Mouse (Mus musculus): Measurements from ENCODE around the gene Stxbp1. TPM values are rescaled to one million over a fixed set of nuclear protein-coding genes. Genes with fewer than 3 reads are reported as not detected.

Gene Stxbp1
- polyA plus RNA-seq, 1 experiment from 2014 or later = 80.3 TPM

DNA sequence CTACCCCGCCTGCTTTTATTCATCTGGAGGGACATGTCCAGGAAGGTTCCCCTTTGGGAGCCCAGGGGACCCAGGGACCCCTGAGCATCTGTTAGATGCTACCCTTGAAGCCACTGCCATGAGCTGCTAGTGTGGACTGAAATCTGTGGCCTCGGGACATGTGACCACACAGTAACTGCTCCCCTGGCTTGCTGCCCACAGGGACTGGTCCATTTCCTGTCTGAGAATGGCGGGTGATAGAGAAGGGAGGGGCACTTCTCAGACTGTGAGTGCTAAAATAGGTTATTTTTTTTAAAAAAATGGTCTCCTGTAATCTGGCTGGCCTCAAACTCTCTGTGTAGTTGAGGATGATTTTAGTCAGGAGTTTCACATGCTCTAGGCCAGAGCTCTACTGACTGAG lies 34.7 kb upstream of the Stxbp1 start:
- no peak overlapping the region for H3K27ac ChIP-seq (replicated peaks)
- no peaks in the 10 kb centered on the region for H3K9me3 ChIP-seq
- H3K4me2 ChIP-seq (replicated peaks) = no peak overlapping the region
- H3K9ac ChIP-seq (replicated peaks) = no peak overlapping the region
- H3K4me3 ChIP-seq = no peak overlapping the region
- WGBS = 47% methylated on average over 3 of the region's 3 CpGs
- no peaks in the 10 kb centered on the region for H3K36me3 ChIP-seq
- ATAC-seq (ENCODE audit: low FRiP score, low read depth) = no peak
- H3K27me3 ChIP-seq = no peaks in the 10 kb centered on the region
- peaks cover 49% of the 10 kb centered on the region for H3K4me1 ChIP-seq

DNA sequence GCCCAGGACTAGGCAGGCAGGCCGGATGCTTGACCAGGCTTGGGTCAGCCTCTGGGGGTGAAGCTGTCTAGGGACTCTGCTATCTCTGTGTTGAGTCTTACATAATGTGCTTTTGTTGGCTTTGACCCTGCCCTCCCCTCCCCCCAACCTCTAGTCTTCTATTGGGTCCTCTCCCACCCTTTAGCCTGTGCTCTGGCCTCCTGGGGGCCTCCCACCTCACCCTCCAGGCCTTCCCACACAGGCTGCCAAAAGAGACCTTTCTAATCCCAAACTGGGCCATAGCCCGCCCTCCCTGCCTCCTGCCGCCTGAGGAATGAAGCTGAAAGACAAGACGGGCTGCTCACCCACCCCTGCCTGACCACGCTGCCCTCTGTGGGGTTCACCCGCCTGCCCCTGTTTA lies 34.0 kb upstream of the Stxbp1 start:
- 18% methylated on average over 6 of the region's 6 CpGs for WGBS
- Histone ChIP-seq H3K4me3 (no peak overlapping the region), H3K9me3 (no peaks in the 10 kb centered on the region), H3K36me3 (no peaks in the 10 kb centered on the region), H3K9ac (replicated peaks) (peak overlapping the region; percentile 8; the same call in 1 of the 2 replicates), H3K4me1 (peaks cover 53% of the 10 kb centered on the region), H3K27ac (replicated peaks) (peak overlapping the region; percentile 44; the same call in 1 of the 2 replicates), H3K27me3 (no peaks in the 10 kb centered on the region), H3K4me2 (replicated peaks) (peak overlapping the region; percentile 16; the same call in 1 of the 2 replicates)
- ATAC-seq (ENCODE audit: low FRiP score, low read depth) = no peak

DNA sequence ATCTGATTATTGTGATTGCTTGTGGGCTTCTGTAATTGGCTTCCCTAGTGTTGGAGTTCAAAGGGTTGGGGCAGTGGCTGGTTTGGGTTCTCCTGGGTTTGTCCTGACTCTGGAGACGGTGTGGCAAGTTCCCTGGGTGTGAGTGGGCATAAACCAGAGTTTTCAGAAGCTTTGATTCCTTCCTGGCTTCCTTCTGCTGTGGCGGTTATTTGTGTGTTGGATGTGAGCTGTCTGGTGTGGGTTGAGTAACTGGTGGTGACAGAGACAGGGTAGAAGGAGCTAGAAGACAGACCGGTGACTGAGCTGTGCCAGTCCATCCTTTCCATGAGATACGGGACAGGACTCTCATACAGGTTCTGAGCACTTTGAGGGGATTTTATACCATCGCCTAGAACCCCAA lies 32.5 kb upstream of the Stxbp1 start:
- H3K4me3 ChIP-seq = no peak overlapping the region
- 88% methylated on average over 5 of the region's 5 CpGs for WGBS
- no peak overlapping the region for H3K27ac ChIP-seq (replicated peaks)
- peaks cover 58% of the 10 kb centered on the region for H3K4me1 ChIP-seq
- H3K9ac ChIP-seq (replicated peaks) = no peak overlapping the region
- H3K36me3 ChIP-seq = no peaks in the 10 kb centered on the region
- no peak overlapping the region for H3K4me2 ChIP-seq (replicated peaks)
- no peaks in the 10 kb centered on the region for H3K9me3 ChIP-seq
- H3K27me3 ChIP-seq = no peaks in the 10 kb centered on the region
- no peak for ATAC-seq (ENCODE audit: low FRiP score, low read depth)

DNA sequence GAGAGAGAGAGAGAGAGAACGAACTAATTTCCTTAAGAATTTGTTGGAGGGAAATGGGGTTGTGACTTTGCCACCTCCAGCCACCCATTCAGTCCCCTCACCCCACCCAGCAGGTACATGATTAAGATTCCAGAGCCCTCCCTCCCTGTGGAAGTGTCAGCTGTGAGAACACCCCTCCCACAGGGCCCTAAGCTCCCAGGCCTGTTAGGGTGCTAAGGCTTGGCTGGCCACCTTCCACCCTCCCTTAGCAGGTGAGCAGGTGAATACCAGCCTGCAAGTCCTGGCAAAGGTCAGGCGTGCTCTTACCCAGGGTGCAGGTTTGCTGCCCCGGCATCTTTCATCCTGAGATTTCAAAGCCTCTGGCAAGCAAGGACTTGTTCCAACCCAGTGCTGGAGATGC lies 31.4 kb upstream of the Stxbp1 start:
- peaks cover 64% of the 10 kb centered on the region for H3K4me1 ChIP-seq
- no peak overlapping the region for H3K9ac ChIP-seq (replicated peaks)
- WGBS = 46% methylated on average over 3 of the region's 3 CpGs
- no peaks in the 10 kb centered on the region for H3K9me3 ChIP-seq
- peak overlapping the region; percentile 90 for H3K4me2 ChIP-seq (replicated peaks)
- no peak overlapping the region for H3K4me3 ChIP-seq
- no peaks in the 10 kb centered on the region for H3K36me3 ChIP-seq
- H3K27me3 ChIP-seq = no peaks in the 10 kb centered on the region
- no peak for ATAC-seq (ENCODE audit: low FRiP score, low read depth)
- no peak overlapping the region for H3K27ac ChIP-seq (replicated peaks)

DNA sequence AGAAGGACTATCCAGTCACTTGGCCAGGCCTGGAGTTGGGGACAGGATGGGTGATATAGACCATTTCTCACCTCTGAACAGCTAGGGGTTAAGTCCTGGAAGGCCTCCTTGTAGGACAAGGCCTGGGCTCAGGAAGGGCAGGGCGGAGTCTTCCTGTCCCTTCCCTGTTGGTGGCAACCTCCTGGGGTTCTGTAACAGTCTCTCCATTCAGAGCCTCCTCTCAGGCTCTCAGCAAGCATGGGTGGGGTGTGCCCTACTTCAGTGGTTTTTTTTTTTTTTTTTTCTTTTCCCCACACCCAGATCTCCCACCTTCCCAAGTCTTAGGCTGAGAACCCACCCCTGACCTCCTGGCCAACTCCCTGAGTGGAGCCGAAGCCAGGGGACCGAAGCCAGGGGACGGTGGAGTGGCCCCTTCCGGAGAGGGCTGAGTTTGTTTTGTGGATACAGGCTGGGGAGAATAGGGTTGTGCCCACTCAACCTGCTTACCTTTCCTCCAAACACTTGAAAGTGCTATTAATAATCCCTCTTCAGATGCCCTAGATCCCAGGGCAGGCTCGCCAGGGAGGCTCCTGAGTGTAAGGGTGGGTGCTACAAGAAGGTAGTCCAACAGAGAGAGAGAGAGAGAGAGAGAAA lies 30.8 kb upstream of the Stxbp1 start:
- H3K4me1 ChIP-seq = peaks cover 64% of the 10 kb centered on the region
- no peaks in the 10 kb centered on the region for H3K36me3 ChIP-seq
- 55% methylated on average over 6 of the region's 6 CpGs for WGBS
- H3K9me3 ChIP-seq = no peaks in the 10 kb centered on the region
- no peak overlapping the region for H3K27ac ChIP-seq (replicated peaks)
- H3K27me3 ChIP-seq = no peaks in the 10 kb centered on the region
- peak overlapping the region; percentile 77 for H3K4me3 ChIP-seq
- ATAC-seq (ENCODE audit: low FRiP score, low read depth) = no peak
- H3K9ac ChIP-seq (replicated peaks) = no peak overlapping the region; the same call in 1 of the 2 replicates
- H3K4me2 ChIP-seq (replicated peaks) = peak overlapping the region; percentile 90

DNA sequence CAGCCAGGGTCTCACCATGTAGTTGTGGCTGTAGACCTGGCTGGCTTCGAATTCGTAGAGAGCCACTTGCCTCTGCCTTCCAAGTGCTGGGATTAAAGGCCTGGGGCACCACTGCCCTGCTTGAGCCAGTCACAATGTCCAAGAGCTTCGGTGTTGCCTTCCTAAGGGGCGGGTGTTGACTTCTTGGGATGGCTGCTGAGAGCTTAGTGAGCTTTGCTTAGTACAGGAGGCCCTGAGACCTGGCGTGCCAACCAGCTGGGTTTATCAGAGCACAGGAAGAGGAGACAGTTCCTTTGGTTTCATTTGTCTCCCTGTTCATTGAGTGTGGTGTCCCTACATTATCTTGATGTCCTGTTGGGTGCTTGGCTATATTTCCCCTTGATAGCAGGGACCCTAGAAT lies 30.3 kb upstream of the Stxbp1 start:
- peaks cover 61% of the 10 kb centered on the region for H3K4me1 ChIP-seq
- no peaks in the 10 kb centered on the region for H3K36me3 ChIP-seq
- WGBS = 27% methylated on average over 5 of the region's 5 CpGs
- H3K27me3 ChIP-seq = no peaks in the 10 kb centered on the region
- peak overlapping the region; percentile 90 for H3K4me2 ChIP-seq (replicated peaks)
- no peak overlapping the region for H3K27ac ChIP-seq (replicated peaks)
- no peaks in the 10 kb centered on the region for H3K9me3 ChIP-seq
- peak overlapping the region; percentile 77 for H3K4me3 ChIP-seq
- no peak for ATAC-seq (ENCODE audit: low FRiP score, low read depth)
- peak overlapping the region; percentile 92 for H3K9ac ChIP-seq (replicated peaks)

DNA sequence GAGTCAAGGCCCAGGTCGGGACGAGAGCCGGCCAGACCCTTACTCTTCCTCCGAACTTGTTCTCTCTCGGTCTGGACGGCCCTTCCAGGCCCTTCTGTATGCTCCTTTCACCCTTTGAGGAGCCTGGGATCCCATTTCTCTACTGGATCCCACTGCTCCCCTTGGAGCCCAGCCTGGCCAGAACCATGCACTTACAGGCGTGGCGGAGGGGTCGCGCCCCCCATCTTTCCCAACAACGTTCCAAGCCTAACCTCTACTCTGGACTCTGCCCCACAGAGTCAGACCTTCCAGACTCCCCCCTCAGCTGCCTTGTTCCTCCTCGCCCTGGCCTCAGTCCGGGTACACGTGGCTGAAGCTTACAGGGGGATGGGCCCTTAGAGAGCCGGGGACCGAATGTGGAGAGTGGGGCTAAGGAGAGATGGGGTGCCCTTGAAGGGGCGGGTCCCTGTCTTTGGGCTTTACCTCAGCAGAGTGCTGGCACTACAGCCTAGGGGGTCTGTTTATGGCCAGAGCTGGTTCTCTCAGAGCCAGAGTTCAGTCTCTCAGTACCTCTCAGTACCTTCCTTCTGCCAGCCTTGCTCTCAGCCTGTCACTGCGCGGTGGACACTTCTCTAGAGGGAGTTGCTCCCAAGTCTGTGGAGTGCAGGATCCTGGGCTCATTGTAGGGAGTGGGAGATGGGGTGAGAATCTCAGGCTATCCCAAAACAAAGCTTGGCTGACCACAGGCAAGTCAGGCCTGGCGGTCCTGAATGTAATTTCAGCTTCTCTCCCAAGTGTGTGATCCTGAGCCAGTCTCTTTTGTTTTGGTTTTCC lies 29.7 kb upstream of the Stxbp1 start:
- Histone ChIP-seq H3K4me2 (replicated peaks) (peak overlapping the region; percentile 90), H3K9ac (replicated peaks) (peak overlapping the region; percentile 92), H3K4me1 (peaks cover 61% of the 10 kb centered on the region), H3K4me3 (peak overlapping the region; percentile 77), H3K27ac (replicated peaks) (peak overlapping the region; percentile 90; the same call in 1 of the 2 replicates), H3K9me3 (no peaks in the 10 kb centered on the region), H3K27me3 (no peaks in the 10 kb centered on the region), H3K36me3 (no peaks in the 10 kb centered on the region)
- ATAC-seq (ENCODE audit: low FRiP score, low read depth) = peak; percentile 32
- WGBS = 2% methylated on average over 20 of the region's 20 CpGs

DNA sequence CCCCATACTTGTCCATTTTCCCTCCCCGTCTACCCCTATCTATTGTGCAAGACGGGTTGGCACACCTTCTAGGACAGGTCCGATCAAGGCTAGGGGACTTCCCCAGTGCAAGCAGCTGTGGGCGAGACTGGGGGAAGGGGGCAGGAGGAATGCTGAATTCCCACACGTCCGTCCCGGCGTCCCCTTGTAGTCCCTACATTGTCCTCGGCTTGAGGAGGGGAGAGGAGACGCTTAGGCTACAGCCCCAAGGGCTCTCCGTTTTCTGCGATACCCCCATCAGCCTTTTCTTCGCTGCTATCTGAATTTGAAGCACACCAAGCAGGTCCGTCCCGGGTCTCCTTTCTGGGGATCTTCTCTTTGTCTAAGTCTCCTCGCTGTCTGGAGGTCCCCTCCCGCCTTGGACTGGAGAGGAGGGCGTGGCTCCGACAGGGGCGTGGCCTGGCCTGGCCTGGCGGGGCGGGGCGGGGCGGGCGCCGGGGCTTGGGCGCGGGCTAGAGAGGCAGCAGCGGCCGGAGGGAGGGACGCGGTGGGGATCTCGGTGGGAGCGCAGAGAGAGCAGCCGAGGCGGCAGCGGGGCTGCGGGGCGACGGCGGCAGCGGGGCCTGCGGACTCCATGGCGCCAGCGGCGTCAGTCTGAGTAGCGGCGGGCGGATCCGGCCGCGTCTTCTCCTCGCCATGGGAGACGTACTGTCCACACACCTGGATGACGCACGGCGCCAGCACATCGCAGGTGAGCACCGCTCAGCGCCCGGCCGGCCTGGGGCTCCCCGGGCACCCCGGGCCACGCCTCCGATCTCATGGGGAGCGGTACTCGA lies 28.8 kb upstream of the Stxbp1 start, which contains the start of gene Fam129b:
Gene Fam129b, plus strand, starts transcription at position 440 of the 815 bp plus-strand sequence.
- under 1% methylated on average over 66 of the region's 68 CpGs for WGBS
- peak within 1 kb of the TSS; percentile 90 for H3K27ac ChIP-seq (replicated peaks)
- no peaks in the 10 kb centered on the region for H3K27me3 ChIP-seq
- peaks cover 53% of the 10 kb centered on the region for H3K4me1 ChIP-seq
- H3K9ac ChIP-seq (replicated peaks) = peak within 1 kb of the TSS; percentile 92
- peak within 1 kb of the TSS; percentile 77 for H3K4me3 ChIP-seq
- H3K4me2 ChIP-seq (replicated peaks) = peak within 1 kb of the TSS; percentile 90
- no peaks in the 10 kb centered on the region for H3K36me3 ChIP-seq
- no peaks in the 10 kb centered on the region for H3K9me3 ChIP-seq
- peak; percentile 90 for ATAC-seq (ENCODE audit: low FRiP score, low read depth)

DNA sequence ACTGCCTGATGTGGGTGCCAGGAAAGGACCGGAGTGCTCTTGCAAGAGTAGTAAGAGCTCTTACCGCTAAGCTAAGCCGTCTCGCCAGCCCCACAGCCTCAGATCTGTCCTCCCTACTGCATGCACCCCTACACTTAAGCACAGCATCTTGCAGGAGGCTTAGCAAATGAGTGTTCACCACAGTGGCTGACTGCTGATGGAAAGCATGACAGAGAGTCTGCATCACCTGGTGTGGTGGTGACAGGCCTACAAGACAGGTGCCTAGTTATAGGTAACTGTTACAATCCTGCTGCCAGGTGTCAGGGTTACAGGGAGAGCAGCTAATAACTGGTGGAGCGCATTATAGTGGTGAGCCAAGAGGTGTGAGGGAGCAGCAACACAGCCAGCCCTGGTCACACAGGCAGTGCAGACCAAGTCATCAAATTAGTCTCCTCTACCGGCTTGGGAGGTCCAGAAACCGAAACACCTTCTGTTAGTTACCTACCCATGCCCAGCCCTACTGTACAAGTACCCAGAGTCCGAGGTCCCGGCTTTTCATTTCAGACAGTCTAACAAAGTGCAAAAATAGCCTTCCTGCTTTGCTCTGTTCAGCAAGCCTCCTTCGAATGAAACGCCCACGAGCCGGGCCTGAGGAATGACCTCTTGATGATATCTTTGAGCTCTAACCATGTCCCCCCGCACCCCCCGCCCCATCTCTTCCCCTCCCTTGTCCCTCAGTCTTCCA lies 28.1 kb upstream of the Stxbp1 start:
- Histone ChIP-seq H3K36me3 (no peaks in the 10 kb centered on the region), H3K4me2 (replicated peaks) (peak overlapping the region; percentile 90), H3K9ac (replicated peaks) (peak overlapping the region; percentile 92), H3K9me3 (no peaks in the 10 kb centered on the region), H3K27ac (replicated peaks) (peak overlapping the region; percentile 90), H3K4me3 (peak overlapping the region; percentile 77), H3K4me1 (peaks cover 45% of the 10 kb centered on the region), H3K27me3 (no peaks in the 10 kb centered on the region)
- peak; percentile 17; the same call in 1 of the 2 replicates for ATAC-seq (ENCODE audit: low FRiP score, low read depth)
- 12% methylated on average over 15 of the region's 15 CpGs for WGBS

DNA sequence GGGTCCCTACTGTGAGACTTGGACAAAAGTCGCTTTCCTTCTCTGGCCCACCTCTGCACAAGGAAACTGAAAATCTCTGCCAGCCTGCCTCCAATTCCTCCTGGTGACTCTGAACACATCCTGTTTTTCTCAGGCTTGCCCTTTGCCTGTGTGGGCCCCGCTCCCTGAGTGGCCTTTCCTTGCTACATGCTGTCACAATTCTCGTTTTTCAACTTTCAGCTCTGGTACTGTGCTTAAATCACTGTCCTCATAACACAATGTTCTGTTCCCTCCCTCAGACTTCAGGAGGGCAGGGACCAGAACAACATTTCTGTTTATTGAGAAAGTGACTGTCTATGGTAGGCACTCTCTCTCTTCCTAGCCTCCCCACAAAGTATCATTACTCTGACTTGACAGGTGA lies 27.0 kb upstream of the Stxbp1 start:
- peak overlapping the region; percentile 90 for H3K4me2 ChIP-seq (replicated peaks)

More for the DNA sequence above, 27.0 kb upstream of the Stxbp1 start:
- H3K27ac ChIP-seq (replicated peaks) = no peak overlapping the region
- no peaks in the 10 kb centered on the region for H3K27me3 ChIP-seq
- no peak overlapping the region for H3K9ac ChIP-seq (replicated peaks)
- no peak overlapping the region for H3K4me3 ChIP-seq
- H3K36me3 ChIP-seq = no peaks in the 10 kb centered on the region
- 88% methylated on average over 3 of the region's 3 CpGs for WGBS
- no peaks in the 10 kb centered on the region for H3K9me3 ChIP-seq
- peaks cover 39% of the 10 kb centered on the region for H3K4me1 ChIP-seq
- ATAC-seq (ENCODE audit: low FRiP score, low read depth) = no peak
